Mouse (Mus musculus) urinary bladder, postnatal 25 days (tissue): ENCODE measurements around the gene Gm10521.
"Not testable (repeated sequence)": the region's sequence is repeated elsewhere in the genome, so short reads cannot be mapped to it uniquely, and the experiment has no call there.

Experiments
- DNase-seq: peaks from one replicate; pipeline ENCODE4 v3.0.0; 2022; ENCODE audit warnings: low spot score

Gene Gm10521

GRCm38 (mm10) chr1:171895364-171895763 is at the start of gene Gm10521:
TSS of gene Gm10521 (plus strand) at chr1:171895664.
- not testable (repeated sequence) for DNase-seq

GRCm38 (mm10) chr1:171848201-171848600 is 47.3 kb upstream of the Gm10521 start:
- DNase-seq = no peak

GRCm38 (mm10) chr1:171848757-171849156 is 46.7 kb upstream of the Gm10521 start:
- DNase-seq = no peak

- no peak for DNase-seq
Observed at GRCm38 (mm10) chr1:171849454-171849853, 46.0 kb upstream of the Gm10521 start.

GRCm38 (mm10) chr1:171865467-171865866 is 30.0 kb upstream of the Gm10521 start:
- no peak for DNase-seq

DNA sequence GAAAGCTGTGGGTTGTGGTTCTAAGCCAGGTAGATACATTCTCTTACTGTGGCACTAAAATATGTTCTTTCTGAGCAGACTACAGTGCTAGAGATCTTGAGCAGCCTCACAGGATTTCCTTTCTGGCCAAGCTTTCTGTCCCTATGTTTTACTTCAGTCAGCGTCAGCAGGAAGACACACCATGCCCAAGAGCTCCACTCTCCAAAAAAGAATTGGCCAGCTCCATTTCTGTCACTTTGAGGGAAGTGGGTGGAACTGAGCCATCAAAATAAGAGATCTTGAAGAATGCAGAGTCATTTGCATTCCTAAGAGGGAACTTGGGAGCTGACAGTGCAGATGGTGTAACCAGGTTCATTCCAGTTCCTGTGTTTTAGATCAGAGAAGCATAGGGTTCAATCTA is 8.5 kb upstream of the Gm10521 start:
- no peak for DNase-seq

GRCm38 (mm10) chr1:171904011-171904410 is 8.5 kb downstream of the Gm10521 start:
- no peak for DNase-seq

- DNase-seq = no peak
Observed at GRCm38 (mm10) chr1:171915638-171916458, 20.4 kb downstream of the Gm10521 start.

GRCm38 (mm10) chr1:171917305-171918039 is 22.0 kb downstream of the Gm10521 start, which contains the start of gene Slamf6:
TSS of gene Slamf6 (plus strand) at chr1:171917515.
- DNase-seq = no peak

DNA sequence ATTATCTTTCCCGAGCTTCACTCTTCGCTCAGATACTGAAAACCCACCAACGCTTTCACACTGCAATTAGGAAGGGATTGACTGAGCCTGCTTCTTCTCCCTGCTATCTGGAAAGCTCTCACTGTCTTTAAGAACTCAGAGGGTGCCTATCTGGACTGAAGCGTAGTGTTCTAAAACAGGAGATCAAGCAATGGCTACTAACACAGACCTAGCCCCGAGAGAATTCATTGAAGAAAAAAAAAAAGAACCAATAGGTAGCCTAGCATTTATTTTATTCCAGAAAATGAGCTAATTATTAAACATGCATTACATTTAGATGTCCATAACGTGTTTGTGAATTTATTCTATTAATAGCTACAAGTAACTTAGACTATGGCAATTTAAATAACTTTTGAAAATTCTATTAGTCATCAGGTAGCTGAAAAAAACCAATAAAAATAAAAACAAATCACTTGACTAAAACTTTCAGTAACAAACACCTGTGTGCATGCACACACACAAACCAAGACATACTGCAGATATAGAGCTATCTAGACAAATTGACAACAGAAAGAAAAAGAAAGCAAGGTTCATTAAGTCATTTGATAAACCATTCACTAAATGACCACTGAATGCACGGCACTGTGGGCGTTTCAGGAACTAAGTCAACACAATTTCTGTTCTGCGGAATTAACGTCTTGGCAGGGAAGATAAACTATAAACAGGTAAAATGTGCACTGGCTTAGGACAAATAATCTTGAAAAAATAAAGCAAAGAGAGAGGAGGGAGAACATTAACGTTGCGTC is 22.9 kb downstream of the Gm10521 start:
- no peak for DNase-seq

GRCm38 (mm10) chr1:171919193-171919592 is 23.7 kb downstream of the Gm10521 start:
- no peak for DNase-seq

DNA sequence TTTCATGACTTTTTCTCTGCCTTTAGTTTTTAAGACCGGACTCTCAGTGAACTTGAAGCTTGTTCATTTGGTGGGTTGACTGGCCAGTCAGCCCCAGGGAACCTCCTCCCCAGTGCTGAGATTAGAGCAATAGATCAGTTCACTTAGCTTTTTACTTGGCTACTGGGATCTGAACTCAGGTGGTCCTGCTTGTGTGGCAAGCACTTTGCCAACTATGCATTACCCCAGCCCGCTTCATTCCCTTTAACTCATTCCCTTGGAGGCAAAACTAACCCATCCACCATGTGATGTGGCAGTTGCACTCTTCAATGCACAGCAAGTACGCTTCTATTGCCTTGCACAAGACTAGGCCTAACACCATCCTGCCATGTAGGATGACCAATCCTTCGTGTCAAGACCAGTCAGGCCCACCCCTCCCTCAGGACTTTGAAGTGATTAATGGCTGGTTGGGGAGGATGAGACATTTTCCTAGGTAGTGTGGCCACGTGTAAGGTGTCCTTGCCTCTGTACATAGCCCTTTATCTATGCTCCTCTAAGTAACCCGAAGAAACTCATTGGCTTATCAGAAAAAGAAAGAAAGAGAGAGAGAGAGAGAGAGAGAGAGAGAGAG is 24.5 kb downstream of the Gm10521 start:
- DNase-seq = no peak

DNA sequence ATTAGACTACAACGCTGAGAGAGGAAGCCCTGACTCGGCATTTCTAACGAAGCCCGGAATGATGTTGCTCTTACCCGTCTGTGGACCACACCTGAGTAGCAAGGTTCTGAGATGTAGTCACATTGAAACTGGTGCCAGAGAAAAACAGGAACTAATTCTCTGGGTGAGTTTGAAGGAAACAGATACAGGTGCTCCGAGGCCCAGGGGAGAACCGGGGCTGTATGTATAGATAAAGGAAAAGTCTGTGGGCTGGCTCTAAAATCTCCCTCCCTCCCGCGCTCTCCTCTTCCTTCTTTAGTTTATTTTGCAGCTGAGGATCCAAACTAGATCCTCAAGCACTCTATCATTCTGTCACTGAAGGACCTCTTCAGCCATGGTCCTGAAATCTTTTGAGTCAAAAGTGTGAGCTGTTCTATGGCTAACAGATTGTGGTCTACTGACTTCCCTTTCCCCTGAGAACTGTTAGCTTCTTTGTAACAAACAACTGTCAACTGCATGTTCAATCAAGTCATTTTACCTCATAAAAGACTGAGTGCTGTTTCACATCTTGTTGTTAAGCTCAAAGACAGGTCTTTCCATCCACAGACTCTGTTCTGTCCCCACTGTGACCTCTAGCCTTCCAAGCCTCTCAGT is 25.6 kb downstream of the Gm10521 start:
- DNase-seq = no peak

GRCm38 (mm10) chr1:171921641-171922040 is 26.2 kb downstream of the Gm10521 start:
- no peak for DNase-seq

GRCm38 (mm10) chr1:171922844-171923243 is 27.4 kb downstream of the Gm10521 start:
- DNase-seq = no peak

DNA sequence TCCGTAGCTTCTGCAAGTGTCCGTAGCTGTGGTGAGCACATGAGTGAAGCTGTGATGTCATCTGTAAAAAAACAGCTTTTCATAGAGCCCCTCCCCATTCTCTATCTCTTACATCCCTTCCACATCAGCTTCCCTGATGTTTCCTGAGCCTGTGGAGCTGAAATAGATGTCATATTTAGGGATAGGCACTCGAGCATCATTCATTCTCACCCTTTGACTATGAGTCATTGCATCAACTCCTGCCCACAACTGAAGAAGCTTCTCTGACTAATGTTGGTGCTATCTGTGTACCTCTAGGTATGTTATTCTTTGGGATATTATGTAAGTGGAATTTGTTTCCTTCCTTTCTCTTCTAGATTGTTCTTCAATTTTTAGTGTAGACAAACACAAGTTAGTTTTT is 29.4 kb downstream of the Gm10521 start:
- no peak for DNase-seq

DNA sequence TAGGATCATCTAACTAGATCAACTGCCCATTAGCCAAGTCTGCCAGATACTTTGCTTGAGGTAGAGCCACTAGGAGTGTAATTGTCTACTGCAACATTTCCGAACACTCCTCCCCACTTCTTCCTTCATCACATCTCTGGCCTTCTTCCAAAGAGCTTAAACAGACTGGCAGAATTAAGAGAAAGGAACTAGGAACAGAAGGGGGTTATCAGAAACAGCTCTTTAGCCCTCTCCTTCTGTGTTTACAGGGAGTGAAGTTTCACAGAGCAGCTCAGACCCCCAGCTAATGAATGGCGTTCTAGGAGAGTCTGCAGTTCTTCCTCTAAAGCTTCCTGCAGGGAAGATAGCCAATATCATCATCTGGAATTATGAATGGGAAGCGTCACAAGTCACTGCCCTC is 38.4 kb downstream of the Gm10521 start:
- no peak for DNase-seq

- no peak for DNase-seq
Observed at GRCm38 (mm10) chr1:171938952-171939948, 43.8 kb downstream of the Gm10521 start.

DNA sequence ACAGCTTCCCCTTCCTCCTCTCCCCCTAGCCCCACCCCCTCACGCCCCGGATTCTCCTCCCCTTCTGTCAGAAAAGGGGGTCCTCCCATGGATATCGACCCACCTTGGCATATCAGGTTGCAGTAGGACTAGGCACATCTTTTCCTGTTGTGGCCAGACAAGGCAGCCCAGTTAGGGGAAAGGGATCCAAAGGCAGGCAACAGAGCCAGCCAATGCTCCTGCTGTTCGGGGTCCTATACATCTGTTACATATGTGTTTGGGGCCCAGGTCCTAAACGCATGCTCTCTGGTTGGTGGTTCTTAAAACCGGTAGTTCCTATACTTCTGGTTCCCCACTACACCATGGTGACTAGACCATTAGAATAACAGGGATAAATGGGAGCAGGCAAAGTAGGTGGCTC is 45.2 kb downstream of the Gm10521 start:
- no peak for DNase-seq

DNA sequence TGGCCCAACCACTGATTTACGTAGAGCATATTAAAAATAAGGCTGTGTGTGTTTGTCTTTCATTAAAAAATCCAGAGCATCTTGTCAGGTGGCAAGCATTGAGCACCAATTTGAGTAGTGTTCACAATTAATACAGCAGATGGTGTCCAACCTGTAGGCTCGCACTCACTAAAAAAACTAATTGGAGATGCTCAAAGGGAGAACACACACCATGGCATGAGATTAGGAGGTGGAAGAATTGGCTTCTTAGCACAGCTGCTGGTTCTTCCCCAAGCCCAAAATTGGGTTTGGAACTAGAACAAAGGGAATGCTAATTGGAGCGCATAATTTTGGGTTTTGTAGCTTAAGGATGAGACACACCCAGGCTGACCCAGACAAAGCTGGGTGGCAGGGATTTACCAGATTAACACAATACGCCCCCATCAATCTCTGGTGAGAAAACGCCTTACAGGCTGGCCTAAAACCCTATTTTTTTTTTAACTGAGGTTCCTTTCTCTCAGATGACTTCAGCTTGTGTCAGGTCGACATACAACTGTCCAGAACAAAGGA is 51.1 kb downstream of the Gm10521 start:
- DNase-seq = no peak
